Mouse (Mus musculus) MEL (cell line): ENCODE data around the gene Fam76a. TPM values are rescaled to one million over a fixed set of nuclear protein-coding genes. Genes with fewer than 3 reads are reported as not detected.

Experiments
- DNase-seq: peaks from one replicate; pipeline ENCODE4 v3.0.0; 2011; ENCODE audit warnings: low read depth, low spot score
- H3K27ac ChIP-seq: 2 replicates; pipeline ENCODE4 v1.5.1; 2012; ENCODE audit warnings: low read depth, mild to moderate bottlenecking, control low read depth, low read length, moderate library complexity; ENCODE audit not compliant: control insufficient read depth
- H3K27me3 ChIP-seq, 2 experiments: fragments of 150-350 bp in 1 of 2; sonication (generic) in 1 of 2; 2 replicates each; pipeline ENCODE4 v1.6.1; 2012; ENCODE audit warnings: low read length in 2 of 2, mild to moderate bottlenecking in 2 of 2, improper control_type of control experiment in 1 of 2, moderate library complexity in 1 of 2; ENCODE audit not compliant: insufficient read depth in 2 of 2, control insufficient read depth in 1 of 2
- H3K36me3 ChIP-seq, 2 experiments: 2 replicates each; pipeline ENCODE4 v1.6.1; 2012 to 2014; ENCODE audit warnings: low read length in 2 of 2, improper control_type of control experiment in 1 of 2, inconsistent platforms in 1 of 2, mild to moderate bottlenecking in 1 of 2; ENCODE audit not compliant: insufficient read depth in 2 of 2, control insufficient read depth in 1 of 2
- H3K4me1 ChIP-seq, 2 experiments: fragments of 150-350 bp in 1 of 2; sonication (generic) in 1 of 2; 2 replicates each; pipeline ENCODE4 v1.6.1; 2012; ENCODE audit warnings: low read length in 2 of 2, improper control_type of control experiment in 1 of 2, mild to moderate bottlenecking in 1 of 2; ENCODE audit not compliant: insufficient read depth in 2 of 2, control insufficient read depth in 1 of 2
- H3K4me3 ChIP-seq, 2 experiments: fragments of 150-350 bp in 1 of 2; sonication (generic) in 1 of 2; 2 replicates each; pipeline ENCODE4 v1.5.1; 2012; ENCODE audit warnings: low read depth in 2 of 2, low read length in 2 of 2, mild to moderate bottlenecking in 2 of 2, moderate library complexity in 2 of 2, control low read depth in 1 of 2, improper control_type of control experiment in 1 of 2; ENCODE audit not compliant: control insufficient read depth in 1 of 2, insufficient read depth in 1 of 2
- H3K79me2 ChIP-seq: 2 replicates; pipeline ENCODE4 v1.6.1; 2012; ENCODE audit warnings: mild to moderate bottlenecking, low read length, moderate library complexity; ENCODE audit not compliant: control insufficient read depth, poor library complexity, insufficient read depth
- H3K9ac ChIP-seq: 2 replicates; pipeline ENCODE4 v1.6.1; 2012; ENCODE audit warnings: low read depth, mild to moderate bottlenecking, control low read depth, low read length, moderate library complexity; ENCODE audit not compliant: control insufficient read depth, poor library complexity, severe bottlenecking
- H3K9me3 ChIP-seq: fragments of 150-350 bp; sonication (generic); replicated peaks from 2 replicates; pipeline ENCODE4 v1.6.1; 2012; ENCODE audit warnings: mild to moderate bottlenecking, low read length, improper control_type of control experiment, moderate library complexity; ENCODE audit not compliant: insufficient read depth
- BHLHE40 ChIP-seq: IDR thresholded peaks from 2 replicates; pipeline ENCODE4 v1.6.1; 2012; ENCODE audit warnings: low read depth, mild to moderate bottlenecking, inconsistent platforms, low read length, improper control_type of control experiment, borderline replicate concordance
- CHD2 ChIP-seq: IDR thresholded peaks from 2 replicates; pipeline ENCODE4 v1.6.1; 2011; ENCODE audit warnings: low read length, improper control_type of control experiment
- CTCF ChIP-seq, 3 experiments: IDR thresholded peaks in 2 of 3; conservative IDR thresholded peaks in 1 of 3; 2 replicates each; pipeline ENCODE4 v1.5.1; 2011 to 2012; ENCODE audit warnings: low read length in 3 of 3, low read depth in 2 of 3, mild to moderate bottlenecking in 2 of 3, improper control_type of control experiment in 1 of 3, inconsistent platforms in 1 of 3, mixed read lengths in 1 of 3, moderate library complexity in 1 of 3; ENCODE audit not compliant: control insufficient read depth in 1 of 3, insufficient read depth in 1 of 3, poor library complexity in 1 of 3, severe bottlenecking in 1 of 3
- ELF1 ChIP-seq: IDR thresholded peaks from 2 replicates; pipeline ENCODE4 v1.6.1; 2014; ENCODE audit warnings: low read depth, mild to moderate bottlenecking, inconsistent platforms, low read length, improper control_type of control experiment, moderate library complexity
- EP300 ChIP-seq, 2 experiments: IDR thresholded peaks; 2 replicates each; pipeline ENCODE4 v1.6.1; 2011; ENCODE audit warnings: improper control_type of control experiment in 2 of 2, low read length in 2 of 2, low read depth in 1 of 2, mild to moderate bottlenecking in 1 of 2
- ETS1 ChIP-seq: IDR thresholded peaks from 2 replicates; pipeline ENCODE4 v1.6.1; 2012; ENCODE audit warnings: low read depth, mild to moderate bottlenecking, inconsistent platforms, low read length, improper control_type of control experiment, moderate library complexity
- HCFC1 ChIP-seq: IDR thresholded peaks from 2 replicates; pipeline ENCODE4 v1.6.1; 2012; ENCODE audit warnings: low read depth, mild to moderate bottlenecking, inconsistent platforms, low read length, improper control_type of control experiment, moderate library complexity
- JUND ChIP-seq: IDR thresholded peaks from 2 replicates; pipeline ENCODE4 v1.6.1; 2011; ENCODE audit warnings: low read depth, mild to moderate bottlenecking, improper control_type of control experiment, low read length
- MAZ ChIP-seq: IDR thresholded peaks from 2 replicates; pipeline ENCODE4 v1.6.1; 2012; ENCODE audit warnings: low read depth, mild to moderate bottlenecking, inconsistent platforms, low read length, improper control_type of control experiment
- MEF2A ChIP-seq: IDR thresholded peaks from 2 replicates; pipeline ENCODE4 v1.6.1; 2014; ENCODE audit warnings: low read depth, mild to moderate bottlenecking, inconsistent platforms, low read length, improper control_type of control experiment; ENCODE audit not compliant: poor library complexity, insufficient replicate concordance, severe bottlenecking; ENCODE audit errors: extremely low read depth
- POLR2AphosphoS5 ChIP-seq: IDR thresholded peaks from 2 replicates; pipeline ENCODE4 v1.6.1; 2012; ENCODE audit warnings: low read depth, borderline replicate concordance, mild to moderate bottlenecking, inconsistent platforms, low read length, moderate library complexity, mixed read lengths
- RAD21 ChIP-seq: IDR thresholded peaks from 2 replicates; pipeline ENCODE4 v1.6.1; 2011; ENCODE audit warnings: mild to moderate bottlenecking, low read depth, low read length, improper control_type of control experiment
- SIN3A ChIP-seq: IDR thresholded peaks from 2 replicates; pipeline ENCODE4 v1.6.1; 2012; ENCODE audit warnings: low read length, improper control_type of control experiment, inconsistent platforms
- SMC3 ChIP-seq: IDR thresholded peaks from 2 replicates; pipeline ENCODE4 v1.6.1; 2011; ENCODE audit warnings: low read depth, low read length, improper control_type of control experiment
- TAL1 ChIP-seq: IDR thresholded peaks from 2 replicates; pipeline ENCODE4 v1.6.1; 2012; ENCODE audit warnings: mild to moderate bottlenecking, inconsistent platforms, low read length, moderate library complexity, mixed read lengths
- USF2 ChIP-seq, 2 experiments: IDR thresholded peaks; 2 replicates each; pipeline ENCODE4 v1.6.1; 2011 to 2012; ENCODE audit warnings: improper control_type of control experiment in 2 of 2, low read length in 2 of 2, borderline replicate concordance in 1 of 2, inconsistent platforms in 1 of 2, low read depth in 1 of 2, mild to moderate bottlenecking in 1 of 2; ENCODE audit not compliant: insufficient read depth in 1 of 2
- ZC3H11A ChIP-seq: IDR thresholded peaks from 2 replicates; pipeline ENCODE4 v1.6.1; 2012; ENCODE audit warnings: low read depth, mild to moderate bottlenecking, inconsistent platforms, low read length, improper control_type of control experiment
- ZMIZ1 ChIP-seq: IDR thresholded peaks from 2 replicates; pipeline ENCODE4 v1.6.1; 2012; ENCODE audit warnings: low read depth, mild to moderate bottlenecking, inconsistent platforms, low read length, improper control_type of control experiment, moderate library complexity
- polyA plus RNA-seq, 2 experiments: library from polyadenylated mRNA; stranded (reverse) in 1 of 2; unstranded in 1 of 2; fragments of >175 nt in 1 of 2; fragments of >200 nt in 1 of 2; gene quantifications; 2 replicates each; pipeline versions ENCODE4 v1.2.1 to v1.2.4; 2012; ENCODE audit warnings: low replicate concordance in 2 of 2, low read depth in 1 of 2; ENCODE audit not compliant: insufficient read length in 2 of 2, insufficient read depth in 1 of 2, missing spikeins in 1 of 2
- total RNA-seq: library from RNA; depleted of rRNA; stranded (reverse); fragments of 300-350 nt; gene quantifications from 2 replicates; pipeline ENCODE4 v1.2.3, GENCODE M21; 2012; rRNA removed

Gene Fam76a
- total and polyA plus RNA-seq, 3 experiments, result 8.4 to 15.4 TPM; not detected in 1

GRCm38 (mm10) chr4:132860880-132861279, 61.5 kb downstream of the Fam76a start:
- Histone ChIP-seq H3K4me3 (no peak overlapping the region), H3K36me3 (peaks cover 2 to 12% of the 10 kb centered on the region in 2 experiments), H3K9ac (no peak overlapping the region), H3K27ac (no peak overlapping the region), H3K27me3 (no peaks in the 10 kb centered on the region), H3K9me3 (no peaks in the 10 kb centered on the region), H3K4me1 (no peaks in the 10 kb centered on the region), H3K79me2 (no peaks in the 10 kb centered on the region)
- no peak for DNase-seq
- TF ChIP-seq ELF1 (no peak), ZMIZ1 (no peak), SIN3A (no peak), TAL1 (no peak), RAD21 (no peak), HCFC1 (no peak), CTCF (IDR thresholded peaks at IDR 0.05 in 2 of 3, conservative IDR thresholded peaks at IDR 0.05 in 1 of 3; ENCODE audit: control insufficient read depth in 1 of 3, insufficient read depth in 1 of 3, low read depth in 2 of 3, low read length in 3 of 3, poor library complexity in 1 of 3, severe bottlenecking in 1 of 3) (no peak), ZC3H11A (no peak), JUND (no peak), MEF2A (no peak), POLR2AphosphoS5 (no peak), ETS1 (no peak), MAZ (no peak), BHLHE40 (no peak), SMC3 (no peak), EP300 (IDR thresholded peaks at IDR 0.05; ENCODE audit: low read depth in 1 of 2, low read length in 2 of 2) (no peak), CHD2 (no peak), USF2 (IDR thresholded peaks at IDR 0.05; ENCODE audit: borderline replicate concordance in 1 of 2, insufficient read depth in 1 of 2, low read depth in 1 of 2, low read length in 2 of 2) (no peak)
- TF ChIP-seq, all 39 proteins: peak for 0

Other genes starting within 250 kb of the Fam76a start
- gene Xkr8, start 190.0 kb downstream of the Fam76a start, total RNA-seq, result 2.4 and 2.8 TPM in 2 replicates
- gene Xkr8, start 190.0 kb downstream of the Fam76a start, polyA plus RNA-seq, result 1 to 10 TPM in 1 of 2 experiments, not detected in 1; 3.9 TPM
- 0.20 and 0.69 TPM in 2 replicates for gene Smpdl3b, start 165.3 kb downstream of the Fam76a start, total RNA-seq
- gene Smpdl3b, start 165.3 kb downstream of the Fam76a start, polyA plus RNA-seq, result under 1 TPM in 1 of 2 experiments, not detected in 1; 0.28 TPM
- gene Rpa2, start 154.2 kb downstream of the Fam76a start, total RNA-seq, result 102 and 119 TPM in 2 replicates
- 100 to 1,000 TPM in 1 of 2 experiments, not detected in 1; 103 TPM for gene Rpa2, start 154.2 kb downstream of the Fam76a start, polyA plus RNA-seq
- gene Themis2, start 126.2 kb downstream of the Fam76a start, total RNA-seq, result 1.0 and 1.1 TPM in 2 replicates
- gene Themis2, start 126.2 kb downstream of the Fam76a start, polyA plus RNA-seq, result 1 to 10 TPM in 1 of 2 experiments, not detected in 1; 2.6 TPM
- 83.6 and 84.7 TPM in 2 replicates for gene Ppp1r8, start 79.4 kb downstream of the Fam76a start, total RNA-seq
- 100 to 1,000 TPM in 1 of 2 experiments, not detected in 1; 103 TPM for gene Ppp1r8, start 79.4 kb downstream of the Fam76a start, polyA plus RNA-seq
- 16.3 and 16.8 TPM in 2 replicates for gene Stx12, start 38.0 kb downstream of the Fam76a start, total RNA-seq
- 10 to 100 TPM in 1 of 2 experiments, not detected in 1; 22.0 TPM for gene Stx12, start 38.0 kb downstream of the Fam76a start, polyA plus RNA-seq
- gene Fgr, start 51.5 kb upstream of the Fam76a start, total RNA-seq, result not detected in 2 replicates
- not detected for gene Fgr, start 51.5 kb upstream of the Fam76a start, polyA plus RNA-seq
- gene Ahdc1, start 88.7 kb upstream of the Fam76a start, total RNA-seq, result 2.5 and 2.9 TPM in 2 replicates
- gene Ahdc1, start 88.7 kb upstream of the Fam76a start, polyA plus RNA-seq, result 1 to 10 TPM in 1 of 2 experiments, not detected in 1; 8.8 TPM
- gene Wasf2, start 207.9 kb upstream of the Fam76a start, total RNA-seq, result 16.4 and 18.4 TPM in 2 replicates
- gene Wasf2, start 207.9 kb upstream of the Fam76a start, polyA plus RNA-seq, result 10 to 100 TPM in 1 of 2 experiments, not detected in 1; 53.7 TPM